Mouse (Mus musculus): ENCODE measurements around the gene Aqp5. TPM values are rescaled to one million over a fixed set of nuclear protein-coding genes. Genes with fewer than 3 reads are reported as not detected.

The Aqp5 gene
- total and polyA plus RNA-seq, 3 experiments, result not detected

GRCm38 (mm10) chr15:99546596-99546995 lies 44.0 kb upstream of the Aqp5 start:
- Histone ChIP-seq H3K27ac (ENCODE audit: control insufficient read depth, low read depth, low read length) (no peak overlapping the region), H3K27me3 (ENCODE audit: control insufficient read depth in 1 of 2, insufficient read depth in 2 of 2, low read length in 2 of 2) (peaks cover 10 to 23% of the 10 kb centered on the region in 2 experiments), H3K9me3 (replicated peaks; ENCODE audit: insufficient read depth, low read length) (no peaks in the 10 kb centered on the region), H3K4me3 (ENCODE audit: control insufficient read depth in 1 of 2, insufficient read depth in 1 of 2, low read depth in 2 of 2, low read length in 2 of 2) (no peak overlapping the region), H3K9ac (ENCODE audit: control insufficient read depth, low read depth, low read length, poor library complexity, severe bottlenecking) (no peak overlapping the region), H3K4me1 (ENCODE audit: control insufficient read depth in 1 of 2, insufficient read depth in 2 of 2, low read length in 2 of 2) (no peaks in the 10 kb centered on the region), H3K36me3 (ENCODE audit: control insufficient read depth in 1 of 2, insufficient read depth in 2 of 2, low read length in 2 of 2) (no peaks in the 10 kb centered on the region), H3K79me2 (ENCODE audit: control insufficient read depth, insufficient read depth, low read length, poor library complexity) (no peaks in the 10 kb centered on the region)
- no peak for DNase-seq (ENCODE audit: low read depth, low spot score)
- no peak for TF ChIP-seq ETS1 (IDR thresholded peaks at IDR 0.05; ENCODE audit: low read depth, low read length)
- TF ChIP-seq POLR2AphosphoS5 (IDR thresholded peaks at IDR 0.05; ENCODE audit: borderline replicate concordance, low read depth, low read length), result no peak
- TF ChIP-seq CHD1 (IDR thresholded peaks at IDR 0.05; ENCODE audit: low read depth, low read length), result no peak
- no peak for TF ChIP-seq SMC3 (IDR thresholded peaks at IDR 0.05; ENCODE audit: low read depth, low read length)
- no peak for TF ChIP-seq RAD21 (IDR thresholded peaks at IDR 0.05; ENCODE audit: low read depth, low read length)

- Histone ChIP-seq H3K79me2 (ENCODE audit: control insufficient read depth, insufficient read depth, low read length, poor library complexity) (no peaks in the 10 kb centered on the region), H3K4me3 (ENCODE audit: control insufficient read depth in 1 of 2, insufficient read depth in 1 of 2, low read depth in 2 of 2, low read length in 2 of 2) (no peak overlapping the region), H3K36me3 (ENCODE audit: control insufficient read depth in 1 of 2, insufficient read depth in 2 of 2, low read length in 2 of 2) (no peaks in the 10 kb centered on the region), H3K9me3 (replicated peaks; ENCODE audit: insufficient read depth, low read length) (no peaks in the 10 kb centered on the region), H3K4me1 (ENCODE audit: control insufficient read depth in 1 of 2, insufficient read depth in 2 of 2, low read length in 2 of 2) (no peaks in the 10 kb centered on the region), H3K27ac (ENCODE audit: control insufficient read depth, low read depth, low read length) (no peak overlapping the region), H3K9ac (ENCODE audit: control insufficient read depth, low read depth, low read length, poor library complexity, severe bottlenecking) (no peak overlapping the region), H3K27me3 (ENCODE audit: control insufficient read depth in 1 of 2, insufficient read depth in 2 of 2, low read length in 2 of 2) (peaks cover 9 to 14% of the 10 kb centered on the region in 2 experiments)
- no peak for TF ChIP-seq ETS1 (IDR thresholded peaks at IDR 0.05; ENCODE audit: low read depth, low read length)
- TF ChIP-seq MYB (IDR thresholded peaks at IDR 0.05; ENCODE audit: low read depth, low read length), result no peak
- TF ChIP-seq BHLHE40 (IDR thresholded peaks at IDR 0.05; ENCODE audit: borderline replicate concordance, low read depth, low read length), result no peak
- TF ChIP-seq NELFE (IDR thresholded peaks at IDR 0.05; ENCODE audit: low read depth, low read length), result no peak
- TF ChIP-seq MAZ (IDR thresholded peaks at IDR 0.05; ENCODE audit: low read depth, low read length), result no peak
- TF ChIP-seq USF2 (IDR thresholded peaks at IDR 0.05; ENCODE audit: borderline replicate concordance in 1 of 2, insufficient read depth in 1 of 2, low read depth in 1 of 2, low read length in 2 of 2), result no peak
- TF ChIP-seq USF1 (IDR thresholded peaks at IDR 0.05; ENCODE audit: low read depth, low read length), result no peak
- no peak for TF ChIP-seq RAD21 (IDR thresholded peaks at IDR 0.05; ENCODE audit: low read depth, low read length)
- DNase-seq (ENCODE audit: low read depth, low spot score), result no peak
Measured at GRCm38 (mm10) chr15:99547732-99548131, 42.9 kb upstream of the Aqp5 start.

GRCm38 (mm10) chr15:99549901-99550300 lies 40.7 kb upstream of the Aqp5 start:
- Histone ChIP-seq H3K4me3 (ENCODE audit: control insufficient read depth in 1 of 2, insufficient read depth in 1 of 2, low read depth in 2 of 2, low read length in 2 of 2) (no peak overlapping the region), H3K9ac (ENCODE audit: control insufficient read depth, low read depth, low read length, poor library complexity, severe bottlenecking) (no peak overlapping the region), H3K27ac (ENCODE audit: control insufficient read depth, low read depth, low read length) (no peak overlapping the region), H3K27me3 (ENCODE audit: control insufficient read depth in 1 of 2, insufficient read depth in 2 of 2, low read length in 2 of 2) (peaks cover 4 to 5% of the 10 kb centered on the region in 2 experiments; a peak in 3 of 4 replicates), H3K79me2 (ENCODE audit: control insufficient read depth, insufficient read depth, low read length, poor library complexity) (no peaks in the 10 kb centered on the region), H3K4me1 (ENCODE audit: control insufficient read depth in 1 of 2, insufficient read depth in 2 of 2, low read length in 2 of 2) (no peaks in the 10 kb centered on the region), H3K9me3 (replicated peaks; ENCODE audit: insufficient read depth, low read length) (no peaks in the 10 kb centered on the region), H3K36me3 (ENCODE audit: control insufficient read depth in 1 of 2, insufficient read depth in 2 of 2, low read length in 2 of 2) (no peaks in the 10 kb centered on the region)
- no peak for DNase-seq (ENCODE audit: low read depth, low spot score)
- no peak for TF ChIP-seq EP300 (IDR thresholded peaks at IDR 0.05; ENCODE audit: low read depth in 1 of 2, low read length in 2 of 2)
- TF ChIP-seq POLR2A (IDR thresholded peaks at IDR 0.05; ENCODE audit: control insufficient read depth in 1 of 2, insufficient read depth in 1 of 2, low read depth in 1 of 2, low read length in 2 of 2, poor library complexity in 1 of 2), result no peak
- no peak for TF ChIP-seq CHD2 (IDR thresholded peaks at IDR 0.05; ENCODE audit: low read length)
- TF ChIP-seq ETS1 (IDR thresholded peaks at IDR 0.05; ENCODE audit: low read depth, low read length), result no peak
- no peak for TF ChIP-seq CHD1 (IDR thresholded peaks at IDR 0.05; ENCODE audit: low read depth, low read length)
- TF ChIP-seq USF1 (IDR thresholded peaks at IDR 0.05; ENCODE audit: low read depth, low read length), result no peak
- no peak for TF ChIP-seq MEF2A (IDR thresholded peaks at IDR 0.05; ENCODE audit: extremely low read depth, insufficient replicate concordance, low read depth, low read length, poor library complexity, severe bottlenecking)
- TF ChIP-seq SMC3 (IDR thresholded peaks at IDR 0.05; ENCODE audit: low read depth, low read length), result no peak
- no peak for TF ChIP-seq BHLHE40 (IDR thresholded peaks at IDR 0.05; ENCODE audit: borderline replicate concordance, low read depth, low read length)
- no peak for TF ChIP-seq POLR2AphosphoS5 (IDR thresholded peaks at IDR 0.05; ENCODE audit: borderline replicate concordance, low read depth, low read length)
- no peak for TF ChIP-seq GABPA (IDR thresholded peaks at IDR 0.05; ENCODE audit: low read depth, low read length)
